Mouse (Mus musculus) megakaryocyte-erythroid progenitor cell, adult 5-6 weeks (primary cell): Measurements from ENCODE around the gene Ubb. TPM values are rescaled to one million over a fixed set of nuclear protein-coding genes. Genes with fewer than 3 reads are reported as not detected.
"Not testable (repeated sequence)": the region's sequence is repeated elsewhere in the genome, so short reads cannot be mapped to it uniquely, and the experiment has no call there.

Source experiments
- ATAC-seq: replicated peaks from 2 replicates; pipeline ENCODE4 v1.8.0; 2016; ENCODE audit warnings: mild to moderate bottlenecking, inconsistent platforms; ENCODE audit not compliant: severe bottlenecking, poor library complexity, low FRiP score, low TSS enrichment
- total RNA-seq, 2 experiments: library from RNA; stranded (forward) in 1 of 2; stranded (reverse) in 1 of 2; fragments of 200-1000, 215-1000 nt in 1 of 2; fragments of >200 nt in 1 of 2; fragmentation: Nextera tagmentation in 1 of 2; gene quantifications; 2 replicates each; pipeline ENCODE4 v1.2.3; 2014 to 2017

The Ubb gene
- total RNA-seq (2014; fragmentation: Nextera tagmentation) (729 and 731 TPM in 2 replicates), total RNA-seq (2017) (1,059 and 1,094 TPM in 2 replicates)

GRCm38 (mm10) chr11:62550727-62551225 is at the start of gene Ubb:
Gene Ubb, plus strand, starts transcription at chr11:62551171.
- ATAC-seq: peak; percentile 83

GRCm38 (mm10) chr11:62507683-62508082 is 43.3 kb upstream of the Ubb start:
- no peak for ATAC-seq

DNA sequence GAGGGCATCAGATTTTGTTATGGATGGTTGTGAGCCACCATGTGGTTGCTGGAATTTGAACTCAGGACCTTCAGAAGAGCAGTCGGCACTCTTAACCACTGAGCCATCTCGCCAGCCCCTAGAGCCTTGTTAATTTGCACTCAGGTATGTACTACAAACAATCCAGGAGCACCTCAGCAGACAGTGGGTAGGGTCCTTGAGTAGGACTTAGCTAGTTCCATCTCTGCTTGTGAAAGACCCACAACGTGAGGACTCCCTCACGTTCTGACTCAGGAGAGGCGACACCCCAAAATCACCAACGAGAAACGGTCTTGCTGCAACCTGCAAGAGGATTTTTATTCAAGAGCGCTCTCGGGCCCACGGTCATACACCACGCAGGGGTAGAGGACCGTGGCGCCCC is 42.6 kb upstream of the Ubb start:
- ATAC-seq: not testable (repeated sequence)

- not testable (repeated sequence) for ATAC-seq
These were observed 42.2 kb upstream of the Ubb start for GRCm38 (mm10) chr11:62508816-62509215.

- no peak for ATAC-seq
These were observed 41.4 kb upstream of the Ubb start for GRCm38 (mm10) chr11:62509571-62509970.

DNA sequence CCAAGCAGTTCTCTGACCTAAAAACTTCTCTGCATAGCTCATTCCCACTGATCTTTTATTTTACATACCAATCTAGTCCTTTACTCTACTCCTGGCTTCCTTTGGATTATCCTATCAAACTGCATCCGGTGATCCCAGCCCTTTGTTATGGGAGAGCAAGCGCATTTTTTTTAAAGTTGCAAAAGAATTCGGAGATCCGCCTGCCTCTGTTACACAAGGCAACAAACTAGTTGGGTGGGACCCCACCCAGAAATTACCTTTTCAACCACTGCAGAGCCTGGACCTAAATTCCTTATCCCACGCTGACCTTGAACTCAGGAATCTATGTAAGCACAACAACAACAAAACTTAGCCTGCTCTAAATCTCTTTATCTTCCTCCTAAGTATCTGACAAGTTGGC is 40.0 kb upstream of the Ubb start:
- ATAC-seq: no peak

DNA sequence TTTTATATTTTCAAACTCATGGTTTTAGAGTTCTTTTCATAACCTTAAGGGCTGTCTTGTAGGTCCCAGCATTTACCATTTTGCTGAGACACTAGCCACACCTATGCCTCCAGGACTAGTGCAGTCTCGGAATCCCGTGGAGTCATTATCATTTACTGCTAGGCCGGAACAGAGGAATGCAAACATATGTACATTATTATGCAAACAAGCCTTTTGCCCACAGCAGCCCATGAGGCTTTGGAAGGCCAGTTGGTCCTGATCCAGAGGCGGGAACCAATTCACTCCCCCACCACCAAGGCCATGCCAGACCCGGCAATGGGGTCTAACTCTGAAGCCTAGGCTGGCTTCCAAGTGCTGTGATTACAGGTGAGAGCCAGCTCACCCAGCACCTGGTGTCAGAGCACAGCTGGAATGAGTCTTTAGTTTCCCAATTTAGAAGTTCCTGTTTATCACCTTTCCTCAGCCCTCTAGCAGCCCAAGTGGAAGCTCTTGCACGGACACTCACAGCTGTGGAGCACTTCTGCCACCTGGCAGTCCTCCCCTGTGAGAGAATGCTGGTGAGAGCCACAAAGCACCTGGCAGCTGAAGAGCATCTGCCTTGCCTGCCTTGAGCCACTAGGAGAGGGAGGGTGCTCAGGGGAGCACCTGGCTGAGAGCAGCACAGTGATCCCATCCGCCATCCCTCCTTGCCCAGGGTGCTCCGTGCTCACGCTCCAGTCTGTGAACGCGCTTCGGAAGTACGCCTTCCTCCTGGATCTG is 39.3 kb upstream of the Ubb start:
- 0 out of 2 replicates have a peak, but pooled peaks have one; percentile 26 for ATAC-seq

DNA sequence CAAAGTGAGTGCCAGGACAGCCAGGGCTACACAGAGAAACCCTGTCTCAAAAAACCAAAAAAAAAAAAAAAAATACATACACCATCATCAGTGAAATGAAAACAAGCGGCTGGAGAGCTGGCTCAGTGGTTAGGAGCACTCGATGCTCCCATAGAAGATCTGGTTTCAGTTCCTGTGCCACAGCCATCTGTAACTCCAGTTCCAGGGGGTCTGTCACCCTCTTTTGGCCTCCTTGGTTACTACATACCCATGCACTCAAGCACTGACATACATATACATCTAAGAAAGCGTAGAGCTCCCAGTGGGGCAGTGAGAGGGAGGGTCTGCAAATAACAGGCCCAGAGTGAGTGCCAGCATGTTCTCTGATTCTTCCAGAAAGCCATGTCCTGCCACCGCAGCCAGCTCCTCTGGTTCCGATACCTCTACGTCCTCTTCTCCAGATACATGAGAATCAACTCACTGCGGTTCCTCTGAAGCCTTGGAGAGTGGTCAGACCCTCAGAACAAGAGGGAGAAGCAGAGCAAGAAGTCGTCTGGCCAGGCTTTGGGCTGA is 38.4 kb upstream of the Ubb start:
- ATAC-seq: no peak

- ATAC-seq: no peak
These were observed 37.7 kb upstream of the Ubb start for GRCm38 (mm10) chr11:62513311-62513710.

- ATAC-seq: no peak
These were observed 32.0 kb upstream of the Ubb start for GRCm38 (mm10) chr11:62518991-62519390.

GRCm38 (mm10) chr11:62522283-62522682 is 28.7 kb upstream of the Ubb start:
- no peak for ATAC-seq

GRCm38 (mm10) chr11:62537089-62537488 is 13.9 kb upstream of the Ubb start:
- no peak for ATAC-seq

DNA sequence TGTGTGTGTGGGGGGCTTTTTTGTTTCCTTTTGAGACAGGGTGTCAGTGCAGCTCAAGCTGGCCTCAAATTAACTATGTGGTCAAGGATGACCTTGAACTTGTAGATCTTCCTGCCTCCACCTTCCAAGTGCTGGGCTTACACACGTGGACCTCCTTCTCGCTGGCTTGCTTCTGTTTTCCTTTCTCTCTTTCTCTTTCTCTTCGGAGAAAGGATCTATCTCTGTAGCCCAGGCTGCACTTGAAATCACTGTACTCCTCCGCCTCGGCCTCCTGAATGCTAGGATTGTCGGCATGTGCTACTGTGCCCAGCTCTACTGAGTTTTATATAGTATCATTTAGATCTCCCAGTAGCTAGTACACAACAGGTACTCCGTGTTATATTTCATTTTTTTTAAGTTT is 13.4 kb upstream of the Ubb start:
- ATAC-seq: no peak

DNA sequence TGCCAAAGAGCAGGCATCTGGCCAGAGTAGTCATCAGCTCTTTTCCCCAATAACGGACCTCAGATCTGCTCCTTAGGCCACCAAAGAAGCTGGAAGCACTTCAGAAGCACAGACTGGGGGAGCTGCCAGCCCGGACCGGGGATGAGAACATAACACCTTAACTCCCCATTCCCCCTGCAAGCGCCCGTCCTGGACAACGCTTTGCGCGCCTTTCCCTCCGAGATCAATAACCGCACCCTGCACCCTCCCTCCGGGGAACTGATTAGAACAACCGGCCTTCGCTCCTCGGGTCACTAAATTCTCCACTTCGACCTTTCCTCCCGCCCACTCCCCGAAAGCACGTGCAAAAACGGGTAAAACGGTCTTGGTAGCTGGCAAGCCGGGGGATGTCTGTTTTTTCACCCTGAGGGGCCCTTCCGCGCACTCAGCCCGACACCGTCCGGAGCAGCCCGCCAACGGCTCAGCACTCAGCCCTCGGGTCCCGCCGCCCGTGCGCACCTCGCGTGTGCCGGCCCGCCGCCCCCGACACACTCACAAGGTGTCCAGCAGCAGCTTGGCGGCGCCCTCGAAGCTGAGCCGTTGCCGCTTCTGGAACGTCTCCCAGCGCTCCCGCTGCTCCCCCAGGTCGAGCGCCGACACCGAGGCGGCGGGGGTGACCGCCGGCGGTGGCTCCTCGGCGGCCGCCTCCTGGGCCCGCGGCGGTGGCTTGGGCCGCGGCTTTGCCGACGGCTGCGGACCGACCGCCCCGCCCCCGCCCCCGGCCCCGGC is 12.5 kb upstream of the Ubb start:
- ATAC-seq: peak; percentile 64

DNA sequence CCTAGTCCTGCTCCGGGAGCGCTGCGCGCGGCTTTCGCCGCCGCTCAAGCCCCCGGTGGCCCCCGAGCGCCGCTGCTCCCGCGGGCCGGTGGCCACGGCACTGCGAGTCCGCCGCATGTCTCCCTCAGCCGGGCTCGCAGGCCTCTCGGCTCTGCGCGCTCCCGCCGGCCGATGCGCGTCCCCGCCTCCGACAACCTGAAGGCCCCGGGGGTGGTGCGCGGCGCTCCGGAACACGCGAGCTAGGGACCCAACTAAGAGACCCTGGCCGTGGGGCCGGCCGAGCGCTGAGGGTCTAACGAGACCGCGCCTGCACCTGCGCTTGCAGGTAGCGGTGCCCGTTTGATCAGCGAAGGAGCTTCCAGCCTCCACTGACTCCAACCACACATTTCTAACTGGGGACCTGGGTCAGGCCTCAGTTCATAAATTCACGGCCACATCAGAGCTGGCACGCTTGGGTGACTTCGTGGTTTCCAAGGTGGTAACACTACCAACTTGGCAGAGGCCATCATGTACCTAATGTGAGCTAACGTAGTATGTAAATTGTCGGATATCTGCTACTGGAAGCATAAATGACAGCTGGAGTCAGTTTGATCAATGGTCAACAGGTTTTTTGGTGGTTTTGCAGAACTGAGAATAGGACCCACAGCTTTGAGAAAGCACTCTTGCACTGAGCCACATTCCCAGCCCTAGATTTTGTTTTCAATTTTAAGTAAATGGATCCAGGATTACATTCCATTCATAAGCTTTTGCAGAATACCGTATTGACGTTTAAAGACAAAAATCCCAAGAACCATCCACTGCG is 11.7 kb upstream of the Ubb start, which contains the start of gene Cenpv:
Gene Cenpv (minus strand): TSS at position 173 of the 802 bp plus-strand sequence.
- peak; percentile 61 for ATAC-seq

DNA sequence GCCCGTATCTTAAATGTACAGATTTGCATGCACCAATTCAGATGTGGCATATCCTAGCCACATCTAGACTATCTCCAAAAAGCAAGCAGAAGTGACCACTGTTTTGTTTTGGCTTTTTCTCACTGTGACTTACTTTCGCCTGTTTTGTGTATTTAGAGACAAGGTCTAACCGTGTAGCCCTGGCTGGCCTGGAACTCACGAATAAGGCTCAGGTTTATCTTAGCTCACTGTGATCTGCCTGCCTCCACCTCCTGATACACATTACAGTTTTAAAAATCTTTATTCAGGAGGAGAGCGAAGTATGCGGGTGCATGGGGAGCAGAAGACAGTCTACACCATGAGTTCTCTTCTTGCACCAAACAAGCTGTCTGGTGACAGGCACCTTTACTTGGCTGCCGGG is 10.8 kb upstream of the Ubb start:
- ATAC-seq: no peak

DNA sequence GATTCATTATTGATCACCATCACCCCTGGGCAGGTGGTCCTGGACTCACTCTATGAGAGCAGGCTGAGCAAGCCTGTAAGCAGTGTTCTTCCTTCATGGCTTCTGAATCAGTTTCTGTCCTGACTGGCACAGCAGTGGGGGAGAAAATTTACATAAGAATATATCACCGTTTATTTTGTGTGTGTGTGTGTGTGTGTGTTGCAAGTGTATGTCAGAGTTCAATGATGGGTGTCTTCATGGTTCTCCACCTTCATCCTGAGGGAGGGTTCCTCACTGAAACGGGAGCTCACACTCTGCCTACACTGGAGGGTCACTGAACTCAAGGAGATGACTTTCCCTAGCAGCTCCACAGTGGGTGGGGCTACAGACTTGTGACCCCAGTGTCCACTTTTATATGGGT is 10.0 kb upstream of the Ubb start:
- ATAC-seq: no peak

DNA sequence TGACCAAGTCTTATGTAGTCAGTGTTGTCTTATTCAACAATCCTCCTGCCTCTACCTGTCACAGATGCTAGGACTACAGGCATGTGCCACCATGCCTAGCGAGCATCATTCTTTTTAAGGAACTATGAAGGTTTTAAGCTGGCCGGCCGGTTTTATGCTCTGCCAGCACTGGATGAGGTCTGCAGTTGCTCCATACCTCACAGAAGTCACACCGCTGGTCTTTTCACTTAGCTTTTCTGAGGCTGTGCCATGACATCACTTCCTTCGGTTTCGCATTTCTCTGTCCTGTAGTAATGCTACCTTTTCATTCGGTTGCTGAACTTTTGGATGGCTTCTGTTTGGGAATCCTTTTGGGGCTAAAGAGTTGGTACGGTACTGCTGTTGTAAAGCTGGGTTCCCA is 9.4 kb upstream of the Ubb start:
- ATAC-seq: no peak

- ATAC-seq: no peak
These were observed 7.0 kb upstream of the Ubb start for GRCm38 (mm10) chr11:62543991-62544390.
